Mouse (Mus musculus) urinary bladder, postnatal 4 days (tissue): ENCODE results near the gene Padi2.

Source experiments
- DNase-seq, 2 experiments: peaks; one replicate each; pipeline ENCODE4 v3.0.0; 2021 to 2022; ENCODE audit warnings: low spot score in 2 of 2

Padi2 gene

DNA sequence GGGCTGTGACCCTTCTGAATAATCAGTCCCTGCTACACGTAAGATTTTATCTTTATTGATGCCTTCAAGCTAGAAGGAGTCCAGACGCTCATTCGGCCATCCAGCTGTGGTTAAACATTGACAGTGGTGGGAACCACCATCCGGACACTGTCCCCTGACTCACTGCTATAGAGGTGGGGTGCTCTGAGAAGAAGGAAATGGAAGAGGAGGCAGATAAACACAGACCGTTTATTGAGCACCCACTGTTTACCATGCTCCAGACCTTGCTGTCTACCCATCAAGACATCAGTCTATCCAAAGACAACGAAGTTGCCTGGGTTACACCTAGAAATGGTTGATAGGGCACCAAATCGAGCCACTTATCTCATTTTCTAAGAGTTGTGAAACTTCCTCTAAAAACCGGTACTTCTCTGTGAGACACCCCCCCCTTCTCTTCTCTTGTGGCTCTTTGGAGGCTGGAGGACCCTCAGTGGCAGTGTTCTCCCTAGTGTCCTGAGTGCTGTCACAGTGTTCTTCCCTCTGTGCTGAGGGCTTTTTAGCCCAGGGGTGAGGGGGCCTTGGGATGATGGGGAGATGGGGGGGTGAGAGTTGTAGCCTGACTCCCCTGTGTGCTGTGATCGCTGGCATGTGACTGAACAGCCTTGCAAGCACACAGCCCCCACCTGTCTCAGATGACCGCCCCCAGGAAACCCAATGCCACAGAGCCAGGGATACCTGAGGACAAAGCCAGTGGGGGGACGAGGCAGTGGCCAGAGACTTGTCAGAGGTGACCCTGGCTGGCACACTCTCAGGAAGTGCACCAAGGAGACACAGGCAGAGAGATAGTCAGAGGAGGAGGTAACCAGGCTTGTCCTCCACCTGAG, 14.1 kb downstream of the Padi2 start:
- DNase-seq = no peak

DNA sequence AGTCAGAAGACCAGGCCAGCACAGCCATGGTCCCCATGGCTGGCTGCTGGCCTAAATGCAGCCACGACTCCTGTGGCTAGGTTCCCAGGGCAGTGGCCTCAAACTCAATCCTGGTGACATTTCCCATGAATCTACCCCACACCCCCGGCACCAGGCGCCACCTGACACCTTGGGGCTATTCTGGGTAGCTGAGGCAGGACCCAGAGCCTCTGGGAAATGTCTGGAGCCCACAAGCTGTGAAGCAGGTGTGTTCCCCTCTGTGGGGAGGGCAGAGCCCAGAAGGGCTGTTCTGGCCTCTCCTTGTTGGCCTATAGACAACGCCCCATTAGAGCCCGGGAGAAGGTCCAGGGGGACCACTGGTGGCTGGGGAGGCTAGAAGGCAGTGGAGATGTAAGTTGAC, 16.4 kb downstream of the Padi2 start:
- no peak for DNase-seq

DNA sequence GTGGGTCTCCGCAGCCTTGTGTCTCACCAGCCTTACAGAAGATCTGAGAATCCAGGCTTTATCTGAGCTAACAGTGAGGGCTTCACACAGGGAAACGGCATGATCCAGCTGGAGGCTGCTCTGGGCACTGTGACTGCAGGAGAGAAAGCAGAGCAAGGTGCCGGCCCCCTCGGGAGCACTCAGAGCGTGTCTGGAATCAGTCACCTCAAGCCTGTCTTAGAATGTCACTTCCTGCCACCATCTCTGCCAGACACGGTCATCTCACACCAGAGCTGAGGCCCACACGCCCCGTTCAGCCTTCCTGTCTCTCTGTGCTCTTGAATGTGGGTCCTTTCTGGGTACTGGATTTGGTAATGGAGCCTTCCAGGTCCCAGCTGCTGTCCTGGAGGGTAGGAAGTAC, 19.5 kb downstream of the Padi2 start:
- DNase-seq = no peak

DNA sequence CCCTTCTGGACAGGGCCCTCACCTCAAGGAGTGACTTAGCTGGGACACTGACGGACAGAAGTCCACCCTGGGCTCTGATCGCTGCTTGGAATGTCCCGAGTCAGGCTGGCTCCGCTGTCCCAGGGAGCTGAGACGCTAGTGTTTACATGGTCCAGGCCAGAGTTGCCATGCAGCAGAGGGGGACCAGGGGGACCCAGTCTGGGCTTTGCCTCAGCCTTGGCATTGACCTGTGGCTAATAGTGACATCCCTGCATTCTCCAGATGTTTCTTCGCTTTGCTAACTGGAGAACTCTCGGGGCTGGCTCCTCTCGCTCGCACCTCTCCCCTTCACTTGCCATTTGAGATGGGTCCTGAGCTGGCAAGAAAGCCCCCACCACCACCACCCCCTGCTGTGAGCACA, 22.2 kb downstream of the Padi2 start:
- no peak for DNase-seq

DNA sequence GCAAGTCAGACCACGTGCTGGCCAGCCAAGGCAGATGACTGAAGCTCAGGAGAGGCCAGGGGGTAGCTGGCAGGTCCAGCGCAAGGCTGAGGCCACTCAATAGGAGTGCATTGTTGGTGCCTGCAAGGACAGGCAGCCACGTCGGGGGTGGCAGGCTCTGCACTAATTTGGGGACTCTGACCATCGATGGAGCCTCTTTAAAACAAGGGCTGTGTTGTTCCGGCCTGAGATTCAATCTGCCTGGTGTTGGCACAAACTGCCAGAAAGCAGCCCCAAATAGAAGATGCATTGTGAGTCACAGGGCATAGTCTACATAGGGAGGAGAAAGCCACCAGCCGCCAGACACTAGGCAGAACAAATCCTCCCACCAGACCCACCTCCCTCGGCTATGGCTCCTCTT, 23.6 kb downstream of the Padi2 start:
- DNase-seq = no peak

DNA sequence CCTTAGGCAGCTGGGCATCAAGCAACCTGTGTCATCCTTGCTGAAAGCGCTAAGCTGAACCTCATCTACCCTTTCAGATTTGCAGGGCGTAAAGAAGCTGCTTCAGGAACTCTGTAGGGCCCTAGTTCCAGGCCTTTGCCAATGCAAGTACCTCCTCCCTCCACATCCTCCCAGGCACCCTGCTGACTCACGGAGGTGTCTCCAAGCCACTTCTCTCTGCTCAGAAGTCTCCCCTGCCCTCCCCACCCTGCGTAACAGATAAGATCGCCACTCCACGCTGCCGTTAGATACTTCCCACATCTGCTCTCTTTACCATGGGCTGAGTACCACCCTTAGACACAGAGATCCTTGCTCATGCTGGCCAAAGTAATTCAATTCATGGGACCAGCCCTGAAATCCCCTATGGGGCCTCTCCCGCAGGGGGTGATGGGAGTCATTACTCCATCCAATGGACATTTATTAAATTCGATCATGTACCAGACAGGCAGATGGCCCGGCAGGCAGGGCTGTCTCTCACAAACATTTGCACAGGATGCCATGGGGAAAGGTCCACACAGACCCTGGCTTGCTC, 24.8 kb downstream of the Padi2 start:
- no peak for DNase-seq

DNA sequence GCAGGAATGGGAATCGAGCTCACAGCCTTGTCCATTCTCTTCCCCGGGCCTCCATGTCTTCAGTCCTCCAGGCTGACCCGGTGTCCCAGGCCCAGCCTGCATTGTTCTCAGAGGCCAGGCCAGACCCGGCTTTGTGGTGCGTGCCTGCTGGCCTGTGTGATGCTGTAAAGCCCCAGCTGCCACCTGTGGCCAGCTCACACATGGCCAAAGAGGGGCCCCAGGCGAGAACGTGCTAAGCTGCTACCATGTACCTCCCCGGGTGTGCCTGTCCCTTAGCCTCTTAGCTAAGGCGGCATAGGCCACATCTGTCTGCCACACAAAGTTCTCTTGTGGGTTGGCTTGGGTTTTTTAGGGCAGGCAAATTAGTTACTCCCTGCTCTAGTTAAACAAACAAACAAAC, 29.5 kb downstream of the Padi2 start:
- DNase-seq = no peak

DNA sequence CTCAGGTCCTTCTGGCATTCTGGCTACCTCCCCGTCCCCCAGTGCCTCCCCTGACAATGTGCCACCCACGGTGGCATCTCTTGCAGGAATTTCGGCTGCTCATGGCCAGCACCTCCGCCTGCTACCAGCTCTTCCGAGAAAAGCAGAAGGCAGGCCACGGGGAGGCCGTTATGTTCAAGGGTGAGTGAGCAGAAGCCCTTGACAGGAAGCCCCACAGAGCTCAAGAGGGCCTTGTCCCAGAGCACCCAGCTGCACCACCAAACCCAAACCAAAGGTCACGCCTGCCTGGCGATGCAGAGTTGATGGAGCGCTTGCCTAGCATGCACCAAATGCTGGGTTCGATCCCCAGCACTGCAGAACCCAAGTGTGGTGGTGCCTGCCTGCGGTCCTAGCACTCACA, 38.2 kb downstream of the Padi2 start:
- DNase-seq = no peak

DNA sequence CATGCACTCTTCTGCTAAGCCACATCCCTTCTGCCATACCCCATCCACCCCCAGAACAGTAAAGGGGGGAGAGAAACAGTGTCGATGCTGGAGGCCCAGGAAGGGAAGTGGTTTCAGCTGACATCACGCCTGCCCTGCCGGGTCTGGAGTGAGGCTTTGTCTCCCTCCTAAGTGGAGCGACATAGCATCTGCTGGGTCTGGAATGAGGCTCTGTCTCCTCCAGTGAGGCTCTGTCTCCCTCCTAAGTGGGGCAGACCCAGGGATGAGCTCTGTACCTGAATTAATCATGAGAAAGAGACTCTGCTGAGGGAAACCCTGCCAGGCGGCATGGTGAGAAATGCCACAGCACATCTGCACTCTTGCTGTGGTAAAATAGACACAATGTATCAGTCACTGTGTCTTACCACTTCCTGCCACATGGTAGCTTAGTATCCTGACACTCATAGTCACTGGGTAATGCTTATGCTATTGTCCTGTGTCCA, 38.9 kb downstream of the Padi2 start:
- DNase-seq = no peak

DNA sequence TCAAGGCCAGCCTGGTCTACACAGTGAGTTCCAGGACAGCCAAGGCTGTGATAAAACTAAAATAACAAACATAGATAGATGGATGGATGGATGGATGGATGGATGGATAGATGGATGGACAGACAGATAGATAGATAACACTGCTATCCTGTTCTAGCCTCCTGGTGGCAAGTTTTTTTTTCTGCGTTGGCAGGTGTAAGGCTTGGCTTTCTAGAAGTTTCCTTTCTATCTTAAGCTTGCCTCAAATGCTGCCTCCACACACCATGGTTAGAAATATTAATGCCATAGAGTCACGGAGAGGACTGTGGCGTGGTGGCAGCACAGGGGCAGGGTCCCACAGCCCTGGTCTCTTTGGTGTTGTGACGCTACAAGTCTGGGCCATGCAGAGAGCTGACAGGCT, 39.4 kb downstream of the Padi2 start:
- DNase-seq = no peak

DNA sequence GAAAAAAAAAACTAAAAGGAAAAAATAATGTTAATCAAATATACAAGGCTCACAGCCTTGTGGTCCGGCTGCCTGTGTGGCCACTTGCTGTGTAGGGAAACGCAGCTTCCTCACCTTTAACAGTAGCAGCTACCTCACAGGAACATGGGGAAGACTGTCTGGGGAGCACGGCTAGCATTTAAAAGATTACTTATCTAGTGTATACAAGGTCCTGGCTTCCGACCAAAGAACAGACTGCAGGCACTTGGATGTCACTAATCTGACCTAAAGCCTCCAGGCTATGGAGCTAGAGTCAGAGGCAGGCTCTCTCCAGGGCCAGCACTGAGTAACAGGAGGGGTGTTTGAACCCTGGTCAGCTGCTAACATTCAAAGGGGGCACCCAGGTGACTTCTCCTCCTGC, 39.9 kb downstream of the Padi2 start:
- DNase-seq = no peak

DNA sequence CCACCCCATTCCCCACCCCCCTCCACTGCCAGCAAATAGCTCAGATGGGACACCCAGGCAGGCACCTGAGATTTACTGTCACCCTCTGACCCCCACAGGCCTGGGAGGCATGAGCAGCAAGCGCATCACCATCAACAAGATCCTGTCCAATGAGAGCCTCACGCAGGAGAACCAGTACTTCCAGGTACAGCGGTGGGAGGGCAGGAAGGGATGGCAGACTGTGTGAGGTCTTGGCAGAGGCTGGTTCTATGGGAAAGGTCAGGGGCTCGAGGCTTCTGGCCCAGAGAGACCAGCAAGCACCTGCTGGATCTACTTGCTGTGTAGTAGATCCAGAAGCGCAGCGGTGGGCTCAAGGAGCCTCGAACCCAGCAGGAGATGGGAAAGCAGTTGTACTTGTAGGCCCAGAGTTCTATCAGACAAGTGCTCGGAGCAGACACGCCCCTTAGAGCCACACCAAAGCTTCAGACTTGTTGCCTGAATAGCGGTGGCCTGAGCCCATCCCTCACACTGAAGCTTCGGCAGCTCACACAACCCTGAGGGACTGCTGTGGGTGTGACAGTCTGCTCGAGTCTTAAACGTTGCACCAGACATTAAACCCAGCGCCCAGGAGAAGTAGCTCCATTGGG, 40.5 kb downstream of the Padi2 start:
- DNase-seq = no peak

DNA sequence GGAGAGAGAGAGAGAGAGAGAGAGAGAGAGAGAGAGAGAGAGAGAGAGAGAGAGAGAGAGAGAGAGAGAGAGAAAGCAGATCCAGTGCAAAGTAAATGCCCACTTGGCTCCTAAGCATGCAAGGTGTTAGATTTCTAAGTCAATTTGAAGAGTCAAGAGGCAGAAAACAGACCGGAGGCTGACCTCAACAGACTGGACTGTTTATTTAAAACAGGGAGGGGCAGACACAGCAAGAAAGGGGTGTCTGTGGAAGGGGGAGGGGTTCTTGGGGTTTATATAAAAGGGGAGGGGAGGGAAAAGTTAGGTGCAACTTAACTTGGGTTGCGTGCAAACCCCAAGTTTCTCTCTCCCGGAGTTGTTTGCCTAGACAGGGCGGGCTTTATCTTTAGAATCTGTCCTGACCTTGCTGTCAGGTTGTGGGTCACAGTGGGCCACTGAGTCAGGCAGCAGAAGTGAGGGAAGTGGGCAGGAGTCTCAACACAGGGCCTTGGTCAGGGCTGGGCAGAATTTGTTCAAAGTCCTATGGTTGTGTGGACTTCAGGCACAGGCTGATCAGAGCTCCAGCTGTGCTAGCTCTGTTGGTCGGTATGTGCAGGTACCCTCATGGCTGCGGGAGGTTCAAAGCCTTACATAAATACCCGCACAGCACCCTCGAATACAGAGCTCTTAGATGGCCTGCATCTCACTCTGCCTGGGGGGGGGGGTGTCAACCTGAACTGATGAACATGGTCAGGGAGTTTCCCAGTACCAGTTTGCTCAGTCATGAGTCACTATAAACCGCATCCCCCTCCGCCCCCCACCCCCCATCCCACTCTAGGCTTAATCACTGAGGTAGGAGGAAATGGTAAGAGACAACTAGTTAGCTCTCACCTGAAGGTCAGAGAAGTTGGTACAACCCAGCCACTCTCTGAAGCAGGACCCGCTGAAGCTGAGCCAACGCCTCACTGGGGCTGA, 41.6 kb downstream of the Padi2 start:
- no peak for DNase-seq

DNA sequence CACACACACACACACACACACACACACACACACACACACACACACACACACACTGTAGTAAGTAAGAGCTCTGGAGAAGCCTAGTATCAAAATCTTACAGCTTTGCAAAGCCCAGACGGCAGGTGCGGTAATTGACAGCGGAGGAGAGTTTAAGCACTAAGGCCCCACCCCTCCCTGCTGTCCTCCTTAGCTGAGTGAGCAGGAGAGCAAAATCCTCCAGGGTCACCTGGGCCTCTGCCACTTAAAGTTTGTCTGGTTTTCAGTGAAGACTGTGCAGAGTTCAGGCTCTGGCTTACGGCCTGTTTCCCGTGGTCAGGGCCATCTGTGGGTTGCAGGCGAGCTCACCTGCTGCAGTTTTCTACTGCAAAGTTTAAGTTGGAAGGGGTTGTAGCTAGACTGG, 42.3 kb downstream of the Padi2 start:
- no peak for DNase-seq

DNA sequence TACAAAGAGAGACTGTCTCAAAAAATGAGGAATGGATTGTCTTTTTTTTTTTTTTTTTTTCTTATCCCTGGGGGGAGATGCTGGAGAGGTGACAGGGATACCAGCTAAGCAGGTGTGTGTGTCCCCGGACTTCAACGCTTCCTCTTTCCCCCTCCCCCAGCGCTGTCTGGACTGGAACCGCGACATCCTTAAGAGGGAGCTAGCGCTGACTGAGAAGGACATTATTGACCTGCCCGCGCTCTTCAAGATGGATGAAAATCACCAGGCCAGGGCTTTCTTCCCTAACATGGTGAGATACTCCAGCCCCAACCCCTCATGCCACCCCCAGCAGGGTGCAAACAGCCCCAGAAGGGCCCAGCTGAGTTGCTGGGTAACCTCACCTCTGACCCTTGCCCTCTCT, 42.9 kb downstream of the Padi2 start:
- DNase-seq = no peak

DNA sequence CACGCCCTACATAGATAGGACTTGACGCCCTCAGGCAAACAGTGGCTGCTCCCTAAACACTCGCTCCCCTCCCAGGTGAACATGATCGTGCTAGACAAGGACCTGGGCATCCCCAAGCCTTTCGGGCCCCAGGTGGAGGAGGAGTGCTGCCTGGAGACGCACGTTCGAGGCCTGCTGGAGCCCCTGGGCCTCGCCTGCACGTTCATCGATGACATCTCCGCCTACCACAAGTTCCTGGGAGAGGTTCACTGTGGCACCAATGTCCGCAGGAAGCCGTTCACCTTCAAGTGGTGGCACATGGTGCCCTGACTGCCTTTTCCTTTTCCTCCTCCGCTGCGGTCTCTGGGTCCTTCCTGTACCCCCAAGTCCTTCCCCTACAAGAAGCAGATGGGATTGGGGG, 43.5 kb downstream of the Padi2 start:
- no peak for DNase-seq

DNA sequence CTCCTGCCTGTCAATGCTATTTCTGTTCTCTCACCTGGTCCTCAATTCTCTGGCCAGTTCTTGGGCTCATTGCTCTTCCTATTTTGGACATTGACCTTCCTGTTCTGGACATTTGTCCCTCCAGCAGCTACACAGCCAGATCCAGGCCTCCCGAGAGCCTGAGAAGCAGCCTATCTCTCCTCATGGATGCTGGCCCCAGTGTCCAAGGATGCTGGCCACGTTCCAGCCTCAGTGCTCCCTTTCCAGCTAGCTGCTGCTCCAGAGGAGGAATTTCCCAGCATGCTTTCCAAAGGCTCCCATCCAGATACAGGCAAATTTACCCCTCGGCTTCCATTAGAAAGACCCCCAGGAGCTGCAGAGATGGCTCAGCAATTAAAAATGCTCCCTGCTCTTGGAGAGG, 44.4 kb downstream of the Padi2 start:
- DNase-seq = no peak

DNA sequence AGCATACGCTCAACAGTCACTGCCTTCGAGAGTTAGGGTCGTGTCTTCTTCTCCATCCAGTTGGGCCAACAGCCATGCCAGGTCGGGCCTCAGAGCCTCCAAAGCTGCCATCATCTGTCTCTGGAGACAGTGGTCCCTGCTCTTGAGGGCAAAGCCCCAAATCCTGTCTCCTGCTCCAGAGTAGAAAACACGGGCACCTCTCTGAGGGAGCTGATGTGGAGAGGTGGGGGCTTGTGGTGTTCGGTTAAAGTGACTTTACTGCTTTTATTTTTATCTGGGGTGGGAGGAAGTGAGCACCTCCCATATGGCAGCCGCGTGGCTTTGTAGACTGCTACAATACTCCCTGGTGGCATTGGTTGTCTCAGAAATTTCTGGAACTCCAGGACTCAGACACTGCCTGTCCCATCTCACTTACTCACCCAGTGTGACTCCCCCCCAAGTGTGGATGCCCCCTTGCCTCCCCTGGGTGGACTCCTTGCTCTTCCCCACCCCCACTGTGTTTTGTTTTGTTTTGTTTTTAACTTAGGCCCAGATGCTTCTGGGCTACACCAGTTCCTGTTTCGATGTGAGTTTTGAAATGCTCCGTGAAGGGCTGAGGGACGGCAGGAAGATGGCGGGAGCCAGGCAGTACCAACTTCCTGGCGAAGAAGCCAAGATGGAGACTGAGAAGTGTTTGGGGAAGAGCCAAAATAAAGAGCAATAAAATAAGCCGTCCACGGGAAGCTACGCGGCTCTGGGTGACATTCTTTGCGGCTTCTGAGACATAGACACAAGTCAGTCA, 45.9 kb downstream of the Padi2 start:
- DNase-seq = no peak

DNA sequence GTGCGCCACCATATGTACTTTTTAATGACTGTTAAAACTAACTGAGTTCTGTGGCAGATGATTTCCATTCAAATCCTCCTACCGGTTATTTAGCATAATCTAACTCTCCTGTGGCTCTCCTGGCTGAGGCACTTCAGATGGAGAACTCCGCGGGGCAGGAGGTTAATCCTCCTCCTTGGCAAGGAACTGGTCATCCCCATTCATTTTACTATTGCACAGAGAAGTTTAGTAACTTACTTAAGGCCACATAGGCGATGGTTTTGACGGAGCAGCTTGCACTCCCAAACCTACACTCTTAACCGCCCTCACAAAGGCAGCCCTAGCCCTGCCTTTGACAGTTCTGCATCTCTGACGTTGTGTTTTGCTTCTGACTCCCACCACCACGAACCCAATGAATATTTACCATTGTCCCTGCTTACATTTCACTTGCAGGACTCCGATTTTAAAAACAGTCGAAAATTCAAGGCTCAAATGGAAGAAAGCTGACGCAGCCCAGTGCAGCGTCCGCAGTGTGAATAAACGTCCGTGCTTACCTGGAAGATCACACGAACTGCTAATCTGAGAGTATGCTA, 51.1 kb downstream of the Padi2 start:
- DNase-seq = no peak

DNA sequence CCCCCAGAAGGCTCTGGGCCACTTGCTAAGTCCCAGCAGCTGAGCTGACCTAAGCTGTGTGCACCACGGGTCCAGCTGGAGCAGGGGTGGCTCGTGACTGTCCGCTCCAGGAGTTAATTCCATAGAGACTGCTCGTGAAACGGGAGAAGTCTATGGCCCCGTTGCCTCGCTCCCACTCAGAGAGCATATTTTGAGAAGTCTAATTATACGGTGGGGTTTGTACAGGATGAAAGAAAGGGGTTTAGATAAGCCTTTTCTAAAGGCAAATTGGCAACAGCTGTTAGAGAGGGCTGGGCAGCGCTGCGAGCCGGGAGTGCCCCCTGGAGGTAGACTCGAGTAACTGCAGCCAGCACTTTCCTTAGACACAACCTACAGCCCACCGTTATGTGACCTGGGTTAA, 51.6 kb downstream of the Padi2 start:
- DNase-seq = peak; percentile 52 to 72

DNA sequence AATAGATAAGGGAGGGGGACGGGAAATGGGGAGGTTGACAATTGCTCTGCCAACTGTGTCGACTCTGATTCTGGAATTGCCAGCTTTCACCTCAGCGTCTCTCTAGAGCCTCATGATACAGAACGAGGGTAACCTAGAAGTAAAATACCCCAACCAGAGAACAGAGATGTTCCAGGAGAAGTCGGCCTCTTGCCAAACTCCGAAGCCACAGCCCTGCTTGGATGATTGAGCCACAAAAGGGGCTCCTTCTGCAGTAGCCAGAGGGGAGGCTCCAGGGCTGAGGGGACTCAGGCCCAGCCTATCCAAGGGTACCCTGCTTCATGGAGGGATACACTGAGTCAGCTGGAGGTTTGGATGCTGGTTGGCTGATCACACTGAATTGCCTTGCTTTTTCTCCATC, 52.2 kb downstream of the Padi2 start:
- DNase-seq = no peak
